Mouse (Mus musculus): ENCODE measurements around the gene Ppp1cb. TPM values are rescaled to one million over a fixed set of nuclear protein-coding genes. Genes with fewer than 3 reads are reported as not detected.

Gene Ppp1cb
- total and polyA plus RNA-seq, 3 experiments: 121 to 2,029 (median 268) TPM

- no peak for DNase-seq (ENCODE audit: low read depth, low spot score)
- Histone ChIP-seq H3K79me2 (ENCODE audit: control insufficient read depth, insufficient read depth, low read length, poor library complexity) (no peaks in the 10 kb centered on the region), H3K9me3 (replicated peaks; ENCODE audit: insufficient read depth, low read length) (no peaks in the 10 kb centered on the region), H3K27me3 (ENCODE audit: control insufficient read depth in 1 of 2, insufficient read depth in 2 of 2, low read length in 2 of 2) (peaks cover 3 to 7% of the 10 kb centered on the region in 2 experiments; a peak in 3 of 4 replicates), H3K36me3 (ENCODE audit: control insufficient read depth in 1 of 2, insufficient read depth in 2 of 2, low read length in 2 of 2) (0 out of 4 replicates have a peak, but pooled peaks cover 0 to 2% of the 10 kb centered on the region in 2 experiments), H3K4me1 (ENCODE audit: control insufficient read depth in 1 of 2, insufficient read depth in 2 of 2, low read length in 2 of 2) (peaks cover 0 to 7% of the 10 kb centered on the region in 2 experiments; a peak in 2 of 4 replicates), H3K27ac (ENCODE audit: control insufficient read depth, low read depth, low read length) (no peak overlapping the region), H3K9ac (ENCODE audit: control insufficient read depth, low read depth, low read length, poor library complexity, severe bottlenecking) (no peak overlapping the region), H3K4me3 (ENCODE audit: control insufficient read depth in 1 of 2, insufficient read depth in 1 of 2, low read depth in 2 of 2, low read length in 2 of 2) (no peak overlapping the region)
- no peak for TF ChIP-seq GATA1 (IDR thresholded peaks at IDR 0.05; ENCODE audit: low read depth, low read length)
- no peak for TF ChIP-seq RAD21 (IDR thresholded peaks at IDR 0.05; ENCODE audit: low read depth, low read length)
- no peak for TF ChIP-seq MXI1 (IDR thresholded peaks at IDR 0.05; ENCODE audit: low read depth, low read length)
- TF ChIP-seq MYC (IDR thresholded peaks at IDR 0.05; ENCODE audit: low read depth, low read length): no peak
- TF ChIP-seq JUND (IDR thresholded peaks at IDR 0.05; ENCODE audit: low read depth, low read length): no peak
- no peak for TF ChIP-seq MEF2A (IDR thresholded peaks at IDR 0.05; ENCODE audit: extremely low read depth, insufficient replicate concordance, low read depth, low read length, poor library complexity, severe bottlenecking)
- no peak for TF ChIP-seq TCF12 (IDR thresholded peaks at IDR 0.05; ENCODE audit: low read depth, low read length)
- TF ChIP-seq USF2 (IDR thresholded peaks at IDR 0.05; ENCODE audit: borderline replicate concordance in 1 of 2, insufficient read depth in 1 of 2, low read depth in 1 of 2, low read length in 2 of 2): no peak
These were observed 46.3 kb upstream of the Ppp1cb start for GRCm38 (mm10) chr5:32412186-32412950.

GRCm38 (mm10) chr5:32413083-32413482, 45.6 kb upstream of the Ppp1cb start:
- H3K36me3 ChIP-seq (ENCODE audit: control insufficient read depth in 1 of 2, insufficient read depth in 2 of 2, low read length in 2 of 2): 0 out of 4 replicates have a peak, but pooled peaks cover 0 to 2% of the 10 kb centered on the region in 2 experiments
- H3K27me3 ChIP-seq (ENCODE audit: control insufficient read depth in 1 of 2, insufficient read depth in 2 of 2, low read length in 2 of 2): peaks cover 3 to 7% of the 10 kb centered on the region in 2 experiments; a peak in 3 of 4 replicates
- no peak overlapping the region for H3K9ac ChIP-seq (ENCODE audit: control insufficient read depth, low read depth, low read length, poor library complexity, severe bottlenecking)
- no peaks in the 10 kb centered on the region for H3K9me3 ChIP-seq (replicated peaks; ENCODE audit: insufficient read depth, low read length)
- TF ChIP-seq TCF12 (IDR thresholded peaks at IDR 0.05; ENCODE audit: low read depth, low read length) (no peak), HCFC1 (IDR thresholded peaks at IDR 0.05; ENCODE audit: low read depth, low read length) (no peak), TAL1 (IDR thresholded peaks at IDR 0.05; ENCODE audit: low read length) (no peak), ZKSCAN1 (IDR thresholded peaks at IDR 0.05; ENCODE audit: low read depth, low read length) (no peak), MAX (IDR thresholded peaks at IDR 0.05; ENCODE audit: low read length) (no peak), MAFK (IDR thresholded peaks at IDR 0.05; ENCODE audit: borderline replicate concordance, low read depth, low read length) (no peak), CHD1 (IDR thresholded peaks at IDR 0.05; ENCODE audit: low read depth, low read length) (no peak), POLR2AphosphoS5 (IDR thresholded peaks at IDR 0.05; ENCODE audit: borderline replicate concordance, low read depth, low read length) (no peak), KAT2A (conservative IDR thresholded peaks at IDR 0.05; ENCODE audit: low read depth, low read length) (no peak), ZC3H11A (IDR thresholded peaks at IDR 0.05; ENCODE audit: low read depth, low read length) (no peak), ETS1 (IDR thresholded peaks at IDR 0.05; ENCODE audit: low read depth, low read length) (no peak), POLR2AphosphoS2 (IDR thresholded peaks at IDR 0.05; ENCODE audit: low read length) (no peak), MAZ (IDR thresholded peaks at IDR 0.05; ENCODE audit: low read depth, low read length) (no peak), ZMIZ1 (IDR thresholded peaks at IDR 0.05; ENCODE audit: low read depth, low read length) (no peak), CHD2 (IDR thresholded peaks at IDR 0.05; ENCODE audit: low read length) (no peak), RAD21 (IDR thresholded peaks at IDR 0.05; ENCODE audit: low read depth, low read length) (no peak)
- H3K4me1 ChIP-seq (ENCODE audit: control insufficient read depth in 1 of 2, insufficient read depth in 2 of 2, low read length in 2 of 2): peaks cover 0 to 7% of the 10 kb centered on the region in 2 experiments; a peak in 2 of 4 replicates
- DNase-seq (ENCODE audit: low read depth, low spot score): no peak
- H3K27ac ChIP-seq (ENCODE audit: control insufficient read depth, low read depth, low read length): no peak overlapping the region
- no peaks in the 10 kb centered on the region for H3K79me2 ChIP-seq (ENCODE audit: control insufficient read depth, insufficient read depth, low read length, poor library complexity)
- no peak overlapping the region for H3K4me3 ChIP-seq (ENCODE audit: control insufficient read depth in 1 of 2, insufficient read depth in 1 of 2, low read depth in 2 of 2, low read length in 2 of 2)
